Mouse (Mus musculus) liver, postnatal 0 days (tissue): Measurements from ENCODE around the gene Hist1h2ae. TPM values are rescaled to one million over a fixed set of nuclear protein-coding genes. Genes with fewer than 3 reads are reported as not detected.
A peak's percentile ranks its signal among the peaks of the same experiment; 100 is the strongest.
"Not testable (repeated sequence)": the region's sequence is repeated elsewhere in the genome, so short reads cannot be mapped to it uniquely, and the experiment has no call there.

Source experiments
- ATAC-seq: fragments of 200-750 bp; cut with Nextera tagmentation; 2 replicates; pipeline ENCODE4 v1.8.0; 2017; ENCODE audit warnings: mild to moderate bottlenecking, moderate library complexity
- DNase-seq: peaks from one replicate; pipeline ENCODE4 v3.0.0-alpha.2; 2016
- H3K27ac ChIP-seq: fragments of 300-500 bp; sonication (generic); 2 replicates; pipeline ENCODE4 v1.5.1; 2014; ENCODE audit warnings: antibody characterized with exemption, moderate library complexity, mild to moderate bottlenecking, low read depth
- H3K27me3 ChIP-seq: fragments of 300-500 bp; sonication (generic); 2 replicates; pipeline ENCODE4 v1.6.1; 2014; ENCODE audit warnings: low read length, control low read depth, mixed read lengths; ENCODE audit not compliant: insufficient read depth
- H3K36me3 ChIP-seq: fragments of 300-500 bp; sonication (generic); replicated peaks from 2 replicates; pipeline ENCODE4 v1.6.1; 2014; ENCODE audit warnings: mild to moderate bottlenecking, control low read depth, low read length, moderate library complexity, mixed read lengths; ENCODE audit not compliant: insufficient read depth
- H3K4me1 ChIP-seq: fragments of 300-500 bp; sonication (generic); 2 replicates; pipeline ENCODE4 v1.6.1; 2014; ENCODE audit warnings: antibody characterized with exemption, mild to moderate bottlenecking, control low read depth; ENCODE audit not compliant: insufficient read depth
- H3K4me2 ChIP-seq: fragments of 300-500 bp; sonication (generic); 2 replicates; pipeline ENCODE4 v1.6.1; 2014; ENCODE audit warnings: low read depth, mild to moderate bottlenecking, low read length, moderate library complexity, mixed read lengths
- H3K4me3 ChIP-seq: fragments of 300-500 bp; sonication (generic); 2 replicates; pipeline ENCODE4 v1.5.1; 2014; ENCODE audit warnings: low read depth, low read length
- H3K9ac ChIP-seq: fragments of 300-500 bp; sonication (generic); replicated peaks from 2 replicates; pipeline ENCODE4 v1.6.1; 2014; ENCODE audit warnings: mild to moderate bottlenecking, moderate library complexity
- H3K9me3 ChIP-seq: fragments of 300-500 bp; sonication (generic); 2 replicates; pipeline ENCODE4 v1.6.1; 2016; ENCODE audit warnings: mild to moderate bottlenecking, control low read depth, low read length, mixed read lengths
- CTCF ChIP-seq: sonication (generic); IDR thresholded peaks from 2 replicates; pipeline ENCODE4 v1.5.1; 2016; ENCODE audit warnings: antibody characterized with exemption, low read depth
- EP300 ChIP-seq: IDR thresholded peaks from 2 replicates; pipeline ENCODE4 v1.6.1; 2016; ENCODE audit warnings: antibody characterized with exemption, low read depth, mild to moderate bottlenecking
- WGBS: fragments of 180-500 bp; shearing (Covaris S2); extraction: QIAGEN DNeasy Blood & Tissue Kit; methylation state at CpG from one replicate; pipeline ENCODE4 v1.1.7; 2014; ENCODE audit not compliant: insufficient replicate concordance; 5-methylcytosine and 5-hydroxymethylcytosine counted together
- polyA plus RNA-seq: library from polyadenylated mRNA; unstranded; fragments of >200 nt; fragmentation: Nextera tagmentation; extraction: Ambion mirVana; gene quantifications from 2 replicates; pipeline ENCODE4 v1.2.1, GENCODE M21; 2015

Gene Hist1h2ae
- polyA plus RNA-seq, 1 experiment from 2014 or later: 66.0 TPM

DNA sequence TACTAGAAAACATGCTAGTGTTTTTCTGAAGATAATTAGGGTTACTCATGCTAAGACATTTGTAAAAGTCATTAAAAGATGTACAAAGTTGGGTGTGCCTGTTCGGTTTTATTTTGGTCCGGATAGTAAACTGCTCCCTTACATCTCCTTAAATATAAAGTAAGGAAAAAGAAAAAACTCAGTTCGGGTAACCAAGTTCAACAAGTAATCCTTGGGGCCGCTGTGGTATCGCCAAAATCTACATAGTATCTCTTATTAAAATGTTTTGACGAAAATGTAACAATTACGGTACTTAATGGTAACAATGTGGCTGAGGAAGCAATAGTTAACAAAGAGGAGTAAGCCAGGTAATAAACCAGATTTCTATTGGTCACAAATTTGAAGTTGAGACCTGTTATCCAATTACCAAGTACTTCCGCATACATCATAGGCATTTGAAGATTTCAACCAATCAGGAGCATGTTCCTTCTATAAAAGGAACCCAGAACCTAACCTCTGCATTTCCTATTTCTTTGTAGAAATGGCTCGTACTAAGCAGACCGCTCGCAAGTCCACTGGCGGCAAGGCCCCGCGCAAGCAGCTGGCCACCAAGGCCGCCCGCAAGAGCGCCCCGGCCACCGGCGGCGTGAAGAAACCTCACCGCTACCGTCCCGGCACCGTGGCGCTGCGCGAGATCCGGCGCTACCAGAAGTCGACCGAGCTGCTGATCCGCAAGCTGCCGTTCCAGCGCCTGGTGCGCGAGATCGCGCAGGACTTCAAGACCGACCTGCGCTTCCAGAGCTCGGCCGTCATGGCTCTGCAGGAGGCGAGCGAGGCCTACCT lies 26.8 kb downstream of the Hist1h2ae start, which contains the start of gene Hist1h3f:
TSS of gene Hist1h3f (plus strand) at position 88 of the 822 bp plus-strand sequence.
- WGBS: under 1% methylated on average over 24 of the region's 45 CpGs
- peak within 1 kb of the TSS; percentile 77 for H3K4me2 ChIP-seq
- peak; percentile 64 for TF ChIP-seq EP300
- no peak for TF ChIP-seq CTCF
- H3K9ac ChIP-seq: peak within 1 kb of the TSS; percentile 81
- ATAC-seq: peak; percentile 83
- H3K36me3 ChIP-seq: no peaks in the 10 kb centered on the region
- H3K27ac ChIP-seq: peak within 1 kb of the TSS; percentile 93
- peak within 1 kb of the TSS; percentile 50 for H3K4me3 ChIP-seq
- H3K9me3 ChIP-seq: no peaks in the 10 kb centered on the region
- DNase-seq: peak; percentile 69
- 0 out of 2 replicates have a peak, but pooled peaks cover 3% of the 10 kb centered on the region for H3K4me1 ChIP-seq
- no peaks in the 10 kb centered on the region for H3K27me3 ChIP-seq

DNA sequence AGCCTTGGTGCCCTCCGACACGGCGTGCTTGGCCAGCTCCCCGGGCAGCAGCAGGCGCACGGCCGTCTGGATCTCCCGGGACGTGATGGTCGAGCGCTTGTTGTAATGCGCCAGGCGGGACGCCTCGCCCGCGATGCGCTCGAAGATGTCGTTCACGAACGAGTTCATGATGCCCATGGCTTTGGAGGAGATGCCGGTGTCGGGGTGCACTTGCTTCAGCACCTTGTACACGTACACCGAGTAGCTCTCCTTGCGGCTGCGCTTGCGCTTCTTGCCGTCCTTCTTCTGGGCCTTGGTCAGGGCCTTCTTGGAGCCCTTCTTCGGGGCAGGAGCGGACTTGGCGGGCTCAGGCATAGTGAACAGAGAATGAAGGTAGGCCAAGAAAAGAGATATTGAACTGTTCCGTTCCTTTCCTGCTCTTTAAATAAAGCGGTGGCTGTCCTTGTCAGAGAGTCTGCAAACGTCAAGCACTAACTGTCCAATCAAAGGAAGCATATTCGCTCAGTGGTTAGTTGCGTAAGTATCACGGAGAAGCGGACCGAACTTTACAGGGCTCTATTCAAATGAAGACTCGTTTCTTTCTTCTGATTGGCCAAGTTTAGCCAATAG lies 27.9 kb downstream of the Hist1h2ae start, which contains the start of gene Hist1h2bh:
TSS of gene Hist1h2bh (minus strand) at position 394 of the 609 bp plus-strand sequence.
- H3K9me3 ChIP-seq, H3K36me3 ChIP-seq, H3K27me3 ChIP-seq, H3K4me1 ChIP-seq: not testable (repeated sequence)
- DNase-seq (peak; percentile 76), ATAC-seq (peak; percentile 88)
- WGBS: 2% methylated on average over 28 of the region's 42 CpGs
- Histone ChIP-seq H3K27ac (peak within 1 kb of the TSS; percentile 93), H3K9ac (peak within 1 kb of the TSS; percentile 81), H3K4me3 (peak within 1 kb of the TSS; percentile 50), H3K4me2 (peak within 1 kb of the TSS; percentile 77)
- TF ChIP-seq EP300: peak; percentile 21

DNA sequence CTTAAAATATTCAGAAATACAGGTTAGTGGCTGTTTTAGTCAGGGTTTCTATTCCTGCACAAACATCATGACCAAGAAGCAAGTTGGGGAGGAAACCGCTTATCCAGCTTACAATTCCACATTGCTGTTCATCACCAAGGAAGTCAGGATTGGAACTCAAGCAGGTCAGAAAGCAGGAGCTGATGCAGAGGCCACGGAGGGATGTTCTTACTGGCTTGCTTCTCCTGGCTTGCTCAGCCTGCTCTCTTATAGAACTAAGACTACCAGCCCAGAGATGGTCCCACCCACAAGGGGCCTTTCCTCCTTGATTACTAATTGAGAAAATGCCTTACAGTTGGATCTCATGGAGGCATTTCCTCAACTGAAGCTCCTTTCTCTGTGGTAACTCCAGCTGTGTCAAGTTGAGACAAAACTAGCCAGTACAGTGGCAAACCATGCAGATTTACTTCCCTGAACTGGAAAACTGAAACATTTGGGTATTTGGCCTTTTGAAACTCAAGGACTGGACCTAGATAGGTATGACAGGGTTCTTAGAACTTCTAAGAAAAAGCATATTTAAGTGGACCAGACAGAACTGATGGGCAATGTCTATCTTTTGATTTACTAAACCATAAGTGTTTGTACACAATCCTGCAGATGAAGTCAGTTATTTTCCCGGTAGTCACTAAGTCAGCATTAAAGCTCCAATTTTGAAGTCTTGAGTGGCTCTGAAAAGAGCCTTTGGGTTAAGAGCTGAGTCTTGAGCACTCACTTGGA lies 28.6 kb downstream of the Hist1h2ae start:
- not testable (repeated sequence) for H3K36me3 ChIP-seq, ATAC-seq, H3K4me1 ChIP-seq, DNase-seq, H3K9me3 ChIP-seq, H3K27me3 ChIP-seq
- peak overlapping the region; percentile 77 for H3K4me2 ChIP-seq
- H3K27ac ChIP-seq: peak overlapping the region; percentile 93
- 11% methylated on average over 3 of the region's 3 CpGs for WGBS
- H3K9ac ChIP-seq: peak overlapping the region; percentile 67
- H3K4me3 ChIP-seq: peak overlapping the region; percentile 50

DNA sequence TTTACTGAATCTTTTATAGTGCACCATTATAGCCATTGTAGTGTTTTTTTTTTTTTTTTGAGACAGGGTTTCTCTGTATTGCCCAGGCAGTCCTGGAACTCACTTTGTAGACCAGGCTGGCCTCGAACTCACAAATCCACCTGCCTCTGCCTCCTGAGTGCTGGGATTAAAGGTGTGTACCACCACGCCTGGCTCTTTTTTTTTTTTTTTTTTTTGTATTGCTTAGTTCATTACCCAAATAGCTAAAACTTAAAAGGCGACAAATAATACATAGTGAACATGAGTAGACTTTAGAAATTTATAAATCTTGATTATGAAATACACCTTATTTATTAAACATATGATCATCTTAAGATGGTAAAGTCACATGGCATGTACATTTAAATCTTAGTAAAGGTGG lies 29.5 kb downstream of the Hist1h2ae start:
- no peaks in the 10 kb centered on the region for H3K9me3 ChIP-seq
- DNase-seq: no peak
- no peak for ATAC-seq
- H3K9ac ChIP-seq: no peak overlapping the region
- no peaks in the 10 kb centered on the region for H3K27me3 ChIP-seq
- 0 out of 2 replicates have a peak overlapping the region, but pooled peaks have one; percentile 77 for H3K4me2 ChIP-seq
- H3K4me3 ChIP-seq: peak overlapping the region; percentile 50; the same call in 1 of the 2 replicates
- TF ChIP-seq CTCF (no peak), EP300 (no peak)
- no peaks in the 10 kb centered on the region for H3K36me3 ChIP-seq
- WGBS: 81% methylated on average over 3 of the region's 3 CpGs
- H3K4me1 ChIP-seq: peaks cover 7% of the 10 kb centered on the region; the same call in 1 of the 2 replicates
- no peak overlapping the region for H3K27ac ChIP-seq

DNA sequence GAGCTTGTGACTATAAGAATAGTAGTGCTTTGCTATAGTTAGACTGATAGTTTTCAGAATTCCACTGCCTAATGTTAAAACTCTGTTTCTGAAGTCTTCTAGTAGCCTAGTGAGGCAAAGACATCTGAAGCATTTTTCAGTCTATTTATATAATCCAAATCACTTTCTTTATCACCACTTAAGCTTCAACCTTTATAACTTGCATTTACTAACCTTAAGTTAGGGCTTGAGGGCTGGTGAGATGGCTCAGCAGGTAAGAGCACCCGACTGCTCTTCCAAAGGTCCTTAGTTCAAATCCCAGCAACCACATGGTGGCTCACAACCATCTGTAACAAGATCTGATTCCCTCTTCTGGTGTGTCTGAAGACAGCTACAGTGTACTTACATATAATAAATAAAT lies 31.2 kb downstream of the Hist1h2ae start:
- H3K27ac ChIP-seq, H3K36me3 ChIP-seq, H3K4me3 ChIP-seq, ATAC-seq, DNase-seq, H3K4me1 ChIP-seq, H3K4me2 ChIP-seq, H3K9me3 ChIP-seq, H3K27me3 ChIP-seq, H3K9ac ChIP-seq: not testable (repeated sequence)
- 67% methylated on average over 1 of the region's 1 CpGs for WGBS

DNA sequence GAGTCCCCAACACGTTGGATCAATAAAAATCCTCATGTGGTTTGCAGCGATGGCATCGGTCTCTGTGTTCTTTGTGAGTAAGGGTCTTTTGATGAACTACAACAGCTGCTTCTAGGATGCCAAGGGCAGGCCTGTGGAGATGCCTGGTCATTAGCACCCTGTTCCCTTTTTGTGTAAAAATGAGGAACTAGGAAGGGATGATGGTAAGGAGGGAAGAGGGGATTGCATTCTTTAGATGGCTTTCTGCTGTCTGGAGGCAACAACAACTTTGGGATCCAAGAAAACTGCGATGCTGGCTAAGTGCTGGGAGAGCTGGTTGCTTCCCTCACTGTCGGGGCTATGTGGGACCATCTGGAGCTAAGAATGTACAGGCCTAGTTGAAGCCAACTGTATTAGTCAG lies 32.8 kb downstream of the Hist1h2ae start:
- 70% methylated on average over 5 of the region's 5 CpGs for WGBS
- Histone ChIP-seq H3K4me3 (no peak overlapping the region), H3K9ac (no peak overlapping the region), H3K27ac (peak overlapping the region; percentile 53), H3K4me1 (peaks cover 12% of the 10 kb centered on the region; the same call in 1 of the 2 replicates), H3K27me3 (no peaks in the 10 kb centered on the region), H3K36me3 (no peaks in the 10 kb centered on the region), H3K4me2 (no peak overlapping the region), H3K9me3 (no peaks in the 10 kb centered on the region)
- DNase-seq: no peak
- ATAC-seq: no peak
- TF ChIP-seq EP300: no peak
- no peak for TF ChIP-seq CTCF
